In the genomic region with DNA sequence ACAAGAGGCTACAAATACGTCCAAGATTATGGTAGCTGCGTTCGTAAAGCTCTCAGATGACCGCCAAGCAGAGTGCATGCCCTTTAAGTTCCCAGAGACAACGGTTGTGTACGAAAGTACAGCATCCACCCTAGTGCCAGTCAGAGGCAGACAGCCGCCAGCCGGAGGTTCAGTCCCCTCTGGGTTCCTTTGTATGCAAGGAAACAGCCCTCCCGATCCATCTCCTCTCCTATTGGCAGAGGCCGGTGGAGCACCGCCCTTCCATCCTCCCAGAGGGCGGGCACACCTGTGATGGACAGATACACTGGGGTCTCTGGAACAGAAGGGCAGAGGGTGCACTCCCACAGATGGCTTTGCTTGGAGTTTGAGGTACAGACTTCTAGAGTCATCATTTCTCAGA, we compare ENCODE assay signal across 14 mouse cellular contexts. TPM values are rescaled to one million over a fixed set of nuclear protein-coding genes. Genes with fewer than 3 reads are reported as not detected.
DNase-seq lines count a peak whose midpoint lies in the region; ATAC-seq and TF ChIP-seq lines count a peak whose summit lies in the region.
"Had no signal": no experiment of that assay in that cellular context is flagged by ENCODE, and none has a peak within 500 bp of the region (broad histone marks: within the 10 kb centered on the region; RNA-seq: fewer than 3 reads in every experiment).

No protein-coding gene starts in this region.

- H3K27ac ChIP-seq in midbrain, embryonic 10.5 days (replicated peaks): peak overlapping the region; percentile 76
- H3K27ac ChIP-seq in midbrain, postnatal 0 days (ENCODE audit: low read depth, low read length): no peak overlapping the region
- no peak overlapping the region for H3K27ac ChIP-seq in embryonic facial prominence, embryonic 12.5 days
- H3K27ac ChIP-seq in hindbrain, embryonic 16.5 days (ENCODE audit: low read depth, low read length): no peak overlapping the region
- H3K27ac ChIP-seq: neural tube, embryonic 13.5 days had no signal

- peaks cover 35% of the 10 kb centered on the region for H3K4me1 ChIP-seq in midbrain, embryonic 10.5 days
- H3K4me1 ChIP-seq in midbrain, postnatal 0 days (ENCODE audit: insufficient read depth, low read length): peaks cover 3% of the 10 kb centered on the region; the same call in 1 of the 2 replicates
- peaks cover 16% of the 10 kb centered on the region for H3K4me1 ChIP-seq in embryonic facial prominence, embryonic 12.5 days
- peaks cover 11% of the 10 kb centered on the region for H3K4me1 ChIP-seq in hindbrain, embryonic 16.5 days (ENCODE audit: control insufficient read depth, insufficient read depth, low read depth, low read length)

- no peak for ATAC-seq in midbrain, postnatal 0 days (ENCODE audit: low FRiP score)
- 0 out of 2 replicates have a peak, but pooled peaks have one; percentile 57 for ATAC-seq in embryonic facial prominence, embryonic 12.5 days (ENCODE audit: insufficient number of reproducible peaks, insufficient read depth, low FRiP score, low TSS enrichment)
- ATAC-seq in hindbrain, embryonic 16.5 days: 0 out of 2 replicates have a peak, but pooled peaks have one; percentile 37
- ATAC-seq: intestine, postnatal 0 days had no signal

- peaks cover 47% of the 10 kb centered on the region for H3K27me3 ChIP-seq in midbrain, embryonic 10.5 days (ENCODE audit: low read depth, poor library complexity, severe bottlenecking)
- H3K27me3 ChIP-seq in midbrain, postnatal 0 days (ENCODE audit: insufficient read depth, low read length): peaks cover 8% of the 10 kb centered on the region; the same call in 1 of the 2 replicates
- peaks cover 19% of the 10 kb centered on the region for H3K27me3 ChIP-seq in embryonic facial prominence, embryonic 12.5 days
- H3K27me3 ChIP-seq in hindbrain, embryonic 16.5 days (replicated peaks; ENCODE audit: control insufficient read depth, insufficient read depth, low read length): peaks cover 7% of the 10 kb centered on the region; the same call in 1 of the 2 replicates

- H3K9me3 ChIP-seq in midbrain, embryonic 10.5 days (replicated peaks): peaks cover 7% of the 10 kb centered on the region; the same call in 1 of the 2 replicates
- H3K9me3 ChIP-seq in midbrain, postnatal 0 days (ENCODE audit: low read length): no peaks in the 10 kb centered on the region
- no peaks in the 10 kb centered on the region; the same call in 1 of the 2 replicates for H3K9me3 ChIP-seq in embryonic facial prominence, embryonic 12.5 days
- H3K9me3 ChIP-seq in hindbrain, embryonic 16.5 days (ENCODE audit: control insufficient read depth, low read length): no peaks in the 10 kb centered on the region

- TF ChIP-seq CTCF in midbrain, postnatal 0 days (IDR thresholded peaks at IDR 0.05): no peak

- H3K9ac ChIP-seq in midbrain, postnatal 0 days (replicated peaks; ENCODE audit: low read length, poor library complexity, severe bottlenecking): no peak overlapping the region
- H3K9ac ChIP-seq in embryonic facial prominence, embryonic 12.5 days: no peak overlapping the region
- H3K9ac ChIP-seq in hindbrain, embryonic 16.5 days (ENCODE audit: low read depth, low read length): no peak overlapping the region
- H3K9ac ChIP-seq: neural tube, embryonic 13.5 days had no signal

- peak; percentile 63 for DNase-seq in midbrain, embryonic 10.5 days (ENCODE audit: low spot score)
- no peak for DNase-seq in midbrain, postnatal 0 days (ENCODE audit: low spot score)
- peak; percentile 58 for DNase-seq in retina, embryonic 14.5 days (ENCODE audit: low spot score)
- no peak for DNase-seq in cerebellum, adult 18-20 months
- DNase-seq in MN1 (ENCODE audit: low spot score): no peak
- DNase-seq in thymus, postnatal 14 days: no peak
- DNase-seq: cerebellum, postnatal 25 days; gastrocnemius, postnatal 14 days; heart, postnatal 10 days; left cerebral cortex, postnatal 4 days had no signal

- no peak overlapping the region for H3K4me2 ChIP-seq in midbrain, postnatal 0 days (ENCODE audit: low read depth, low read length, poor library complexity, severe bottlenecking)
- H3K4me2 ChIP-seq in embryonic facial prominence, embryonic 12.5 days (replicated peaks): no peak overlapping the region
- no peak overlapping the region for H3K4me2 ChIP-seq in hindbrain, embryonic 16.5 days (ENCODE audit: low read length)
- H3K4me2 ChIP-seq: neural tube, embryonic 13.5 days had no signal

- WGBS in midbrain, embryonic 10.5 days: 52% methylated on average over 12 of the region's 12 CpGs
- 54% methylated on average over 12 of the region's 12 CpGs for WGBS in midbrain, postnatal 0 days
- 59% methylated on average over 12 of the region's 12 CpGs for WGBS in embryonic facial prominence, embryonic 12.5 days
- 52% methylated on average over 12 of the region's 12 CpGs for WGBS in hindbrain, embryonic 16.5 days

- no peak overlapping the region for H3K4me3 ChIP-seq in midbrain, embryonic 10.5 days
- no peak overlapping the region for H3K4me3 ChIP-seq in midbrain, postnatal 0 days (ENCODE audit: low read depth, low read length)
- H3K4me3 ChIP-seq in embryonic facial prominence, embryonic 12.5 days: no peak overlapping the region
- H3K4me3 ChIP-seq in hindbrain, embryonic 16.5 days (ENCODE audit: low read length): no peak overlapping the region
- H3K4me3 ChIP-seq: neural tube, embryonic 13.5 days had no signal

- no peaks in the 10 kb centered on the region for H3K36me3 ChIP-seq in midbrain, embryonic 10.5 days
- H3K36me3 ChIP-seq in midbrain, postnatal 0 days (ENCODE audit: insufficient read depth, low read length): no peaks in the 10 kb centered on the region
- H3K36me3 ChIP-seq in embryonic facial prominence, embryonic 12.5 days: no peaks in the 10 kb centered on the region
- H3K36me3 ChIP-seq in hindbrain, embryonic 16.5 days (ENCODE audit: control insufficient read depth, insufficient read depth, low read length): no peaks in the 10 kb centered on the region
- H3K36me3 ChIP-seq: neural tube, embryonic 13.5 days had no signal

RNA-seq across cellular contexts. Expression of a gene that starts 26.1 kb away (rescaled TPM):
- 851 and 1,060 TPM in 2 replicates for polyA plus RNA-seq in midbrain, embryonic 10.5 days (2016; fragmentation: Nextera tagmentation; extraction: Ambion mirVana)
- total RNA-seq in midbrain, postnatal 0 days (2014; rRNA removed): 903 and 1,541 TPM in 2 replicates
- 889 and 977 TPM in 2 replicates for polyA plus RNA-seq in midbrain, postnatal 0 days (2015; fragmentation: Nextera tagmentation; extraction: Ambion mirVana)
- 893 and 953 TPM in 2 replicates for polyA plus RNA-seq in embryonic facial prominence, embryonic 12.5 days (2016; fragmentation: Nextera tagmentation; extraction: Ambion mirVana)
- polyA plus RNA-seq in hindbrain, embryonic 16.5 days (2015; fragmentation: Nextera tagmentation; extraction: Ambion mirVana): 578 and 579 TPM in 2 replicates

RNA-seq across cellular contexts. Expression of a gene that starts 33.0 kb away (rescaled TPM):
- 9.6 and 12.6 TPM in 2 replicates for polyA plus RNA-seq in midbrain, embryonic 10.5 days (2016; fragmentation: Nextera tagmentation; extraction: Ambion mirVana)
- total RNA-seq in midbrain, postnatal 0 days (2014; rRNA removed): 42.8 and 58.2 TPM in 2 replicates
- 27.1 and 29.4 TPM in 2 replicates for polyA plus RNA-seq in midbrain, postnatal 0 days (2015; fragmentation: Nextera tagmentation; extraction: Ambion mirVana)
- 21.6 and 24.5 TPM in 2 replicates for polyA plus RNA-seq in embryonic facial prominence, embryonic 12.5 days (2016; fragmentation: Nextera tagmentation; extraction: Ambion mirVana)
- polyA plus RNA-seq in hindbrain, embryonic 16.5 days (2015; fragmentation: Nextera tagmentation; extraction: Ambion mirVana): 31.6 and 40.7 TPM in 2 replicates

Comparison
In these comparisons a context has a peak if more than half of its experiments do, and no peak if none do; other contexts are left out.
1. DNase-seq: peak in midbrain, embryonic 10.5 days (single experiment) and retina, embryonic 14.5 days (single experiment); none in midbrain, postnatal 0 days (single experiment), cerebellum, adult 18-20 months (0 of 2), MN1 (single experiment) and thymus, postnatal 14 days (single experiment).